Mouse (Mus musculus) intestine, embryonic 15.5 days (tissue): ENCODE measurements around the gene Dytn. TPM values are rescaled to one million over a fixed set of nuclear protein-coding genes. Genes with fewer than 3 reads are reported as not detected.
"Not testable (repeated sequence)": the region's sequence is repeated elsewhere in the genome, so short reads cannot be mapped to it uniquely, and the experiment has no call there.

Experiments used
- ATAC-seq: fragments of 200-750 bp; cut with Nextera tagmentation; 2 replicates; pipeline ENCODE4 v1.8.0; 2017; ENCODE audit warnings: moderate TSS enrichment, moderate library complexity
- H3K27ac ChIP-seq: fragments of 300-500 bp; sonication (generic); 2 replicates; pipeline ENCODE4 v1.5.1; 2015; ENCODE audit warnings: mild to moderate bottlenecking, inconsistent platforms
- H3K27me3 ChIP-seq: fragments of 300-500 bp; sonication (generic); replicated peaks from 2 replicates; pipeline ENCODE4 v1.6.1; 2015; ENCODE audit warnings: inconsistent platforms
- H3K36me3 ChIP-seq: fragments of 300-500 bp; sonication (generic); 2 replicates; pipeline ENCODE4 v1.6.1; 2015; ENCODE audit warnings: inconsistent platforms
- H3K4me1 ChIP-seq: fragments of 300-500 bp; sonication (generic); replicated peaks from 2 replicates; pipeline ENCODE4 v1.6.1; 2015; ENCODE audit warnings: inconsistent platforms
- H3K4me2 ChIP-seq: fragments of 300-500 bp; sonication (generic); replicated peaks from 2 replicates; pipeline ENCODE4 v1.6.1; 2015; ENCODE audit warnings: mild to moderate bottlenecking, inconsistent platforms
- H3K4me3 ChIP-seq: fragments of 300-500 bp; sonication (generic); replicated peaks from 2 replicates; pipeline ENCODE4 v1.5.1; 2015; ENCODE audit warnings: inconsistent platforms
- H3K9ac ChIP-seq: fragments of 300-500 bp; sonication (generic); 2 replicates; pipeline ENCODE4 v1.6.1; 2015; ENCODE audit warnings: inconsistent platforms
- H3K9me3 ChIP-seq: fragments of 300-500 bp; sonication (generic); 2 replicates; pipeline ENCODE4 v1.6.1; 2016; ENCODE audit warnings: inconsistent platforms
- WGBS: fragments of 180-500 bp; shearing (Covaris S2); methylation state at CpG from one replicate; pipeline ENCODE4 v1.1.7; 2015; 5-methylcytosine and 5-hydroxymethylcytosine counted together
- polyA plus RNA-seq: library from polyadenylated mRNA; unstranded; fragments of >200 nt; fragmentation: Nextera tagmentation; extraction: Ambion mirVana; gene quantifications from 2 replicates; pipeline ENCODE4 v1.2.1, GENCODE M21; 2015

Dytn gene
- polyA plus RNA-seq, 1 experiment from 2014 or later, result not detected

- no peaks in the 10 kb centered on the region for H3K27me3 ChIP-seq
- H3K27ac ChIP-seq, result no peak overlapping the region
- H3K4me2 ChIP-seq, result no peak overlapping the region
- no peaks in the 10 kb centered on the region for H3K36me3 ChIP-seq
- no peak overlapping the region for H3K4me3 ChIP-seq
- peak; percentile 69 for ATAC-seq
- H3K4me1 ChIP-seq, result no peaks in the 10 kb centered on the region
- H3K9ac ChIP-seq, result no peak overlapping the region
- WGBS, result 2% methylated on average over 7 of the region's 7 CpGs
- no peaks in the 10 kb centered on the region for H3K9me3 ChIP-seq
These were observed 27.1 kb downstream of the Dytn start for GRCm38 (mm10) chr1:63659591-63659990.

DNA sequence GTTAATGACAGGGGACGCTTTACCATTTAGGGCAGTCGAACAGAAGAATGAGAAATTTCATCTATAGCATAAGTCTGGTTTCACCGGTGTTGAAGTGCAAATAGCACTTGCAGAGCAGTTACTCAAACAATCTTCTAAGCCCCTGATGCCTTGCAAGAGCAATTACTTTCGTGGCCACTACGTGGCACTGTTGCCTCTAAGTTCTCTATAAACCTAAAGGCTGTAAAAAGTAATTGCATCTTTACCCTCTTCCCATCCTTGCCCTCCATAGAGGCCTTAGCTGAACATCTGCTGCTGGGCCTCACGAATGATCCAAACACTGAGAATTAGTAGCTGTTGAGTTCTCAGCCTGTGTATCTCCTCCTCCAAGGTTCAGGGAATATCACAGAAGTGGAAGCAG lies 28.7 kb downstream of the Dytn start:
- no peak overlapping the region for H3K9ac ChIP-seq
- H3K9me3 ChIP-seq, result no peaks in the 10 kb centered on the region
- no peaks in the 10 kb centered on the region for H3K36me3 ChIP-seq
- no peaks in the 10 kb centered on the region for H3K4me1 ChIP-seq
- H3K27ac ChIP-seq, result no peak overlapping the region
- no peak overlapping the region for H3K4me3 ChIP-seq
- 8% methylated on average over 6 of the region's 6 CpGs for WGBS
- H3K4me2 ChIP-seq, result no peak overlapping the region
- no peaks in the 10 kb centered on the region for H3K27me3 ChIP-seq
- ATAC-seq, result no peak

DNA sequence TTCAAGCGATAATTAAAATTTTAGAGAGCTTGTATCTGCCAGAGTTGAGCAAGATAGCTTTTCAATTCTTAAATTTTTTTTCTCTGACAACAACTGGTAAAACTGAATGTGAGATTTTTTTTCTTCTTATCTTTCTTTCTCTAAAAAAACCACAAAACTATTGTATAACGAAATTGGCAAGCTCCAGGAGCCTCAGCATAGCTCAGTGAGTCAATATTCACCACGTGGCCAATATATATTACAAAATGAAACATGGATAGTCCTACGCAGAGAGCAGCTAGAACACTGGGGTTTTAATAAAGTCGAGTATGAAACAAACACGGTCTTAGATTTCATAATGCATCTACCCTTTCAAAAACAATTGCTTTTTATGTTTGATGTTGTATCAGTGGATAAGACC lies 46.8 kb downstream of the Dytn start:
- Histone ChIP-seq H3K27me3 (no peaks in the 10 kb centered on the region), H3K4me3 (no peak overlapping the region), H3K36me3 (no peaks in the 10 kb centered on the region), H3K4me1 (no peaks in the 10 kb centered on the region), H3K9me3 (no peaks in the 10 kb centered on the region), H3K4me2 (no peak overlapping the region), H3K27ac (no peak overlapping the region), H3K9ac (no peak overlapping the region)
- ATAC-seq, result no peak
- WGBS, result 77% methylated on average over 6 of the region's 6 CpGs

DNA sequence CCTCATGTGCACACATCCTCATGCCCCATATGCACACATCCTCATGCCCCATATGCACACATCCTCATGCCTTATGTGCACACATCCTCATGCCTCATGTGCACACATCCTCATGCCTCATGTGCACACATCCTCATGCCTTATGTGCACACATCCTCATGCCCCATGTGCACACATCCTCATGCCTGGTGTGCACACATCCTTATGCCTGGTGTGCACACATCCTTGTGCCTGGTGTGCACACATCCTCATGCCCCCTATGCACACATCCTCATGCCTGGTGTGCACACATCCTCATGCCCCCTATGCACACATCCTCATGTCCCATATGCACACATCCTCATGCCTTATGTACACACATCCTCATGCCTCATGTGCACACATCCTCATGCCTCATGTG lies 56.3 kb downstream of the Dytn start:
- H3K9me3 ChIP-seq, H3K4me3 ChIP-seq, H3K36me3 ChIP-seq, H3K9ac ChIP-seq, H3K27ac ChIP-seq, H3K4me1 ChIP-seq, H3K4me2 ChIP-seq, H3K27me3 ChIP-seq, ATAC-seq: not testable (repeated sequence)

DNA sequence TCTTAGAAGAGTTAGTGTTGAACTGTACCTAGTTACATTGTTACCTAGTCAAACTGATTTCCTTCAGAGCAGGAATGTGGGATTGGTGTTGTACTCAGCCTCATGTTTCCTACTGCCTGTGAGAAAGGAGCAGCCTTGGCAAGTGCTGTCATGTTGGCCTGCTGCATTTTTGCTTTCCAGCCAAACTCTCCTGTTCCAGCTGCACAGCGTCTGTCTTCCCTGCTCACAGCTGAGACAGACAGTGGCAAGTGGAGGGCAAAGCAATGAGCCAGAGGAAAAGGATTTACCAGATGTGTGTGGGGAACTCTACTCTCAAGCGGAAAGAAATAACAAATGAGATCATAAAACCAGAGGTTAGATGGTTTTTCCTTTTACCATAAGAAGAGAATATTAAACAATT lies 58.5 kb downstream of the Dytn start:
- Histone ChIP-seq H3K27ac (no peak overlapping the region), H3K9ac (no peak overlapping the region), H3K9me3 (0 out of 2 replicates have a peak, but pooled peaks cover 4% of the 10 kb centered on the region), H3K4me3 (no peak overlapping the region), H3K4me2 (no peak overlapping the region), H3K36me3 (no peaks in the 10 kb centered on the region), H3K27me3 (no peaks in the 10 kb centered on the region), H3K4me1 (no peaks in the 10 kb centered on the region)
- ATAC-seq, result no peak
- WGBS, result 30% methylated on average over 2 of the region's 2 CpGs

DNA sequence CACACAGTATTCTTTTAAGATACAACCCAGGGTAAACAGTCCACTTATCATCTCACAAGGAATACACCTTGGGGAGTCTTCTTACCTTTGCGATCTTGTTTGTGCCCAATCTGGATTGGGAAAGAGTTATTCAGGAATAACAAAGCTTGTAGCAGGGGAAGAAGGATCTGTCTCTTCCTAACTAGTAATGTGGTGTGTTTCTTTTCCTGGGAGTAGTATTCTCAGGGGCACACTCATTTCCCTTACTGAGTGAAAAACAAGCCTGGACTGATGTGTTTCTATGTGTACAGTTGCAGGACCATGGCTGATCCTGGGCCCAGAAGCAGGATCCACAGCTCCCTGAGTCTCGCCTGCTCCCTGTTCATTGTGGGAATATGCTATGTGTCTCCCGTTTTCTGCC lies 71.1 kb downstream of the Dytn start, which contains the start of gene Gm39653:
Gm39653 (plus strand) TSS at position 301 of the 400 bp plus-strand sequence.
- ATAC-seq, result no peak
- no peaks in the 10 kb centered on the region for H3K36me3 ChIP-seq
- H3K27me3 ChIP-seq, result no peaks in the 10 kb centered on the region
- no peak within 1 kb of the TSS for H3K9ac ChIP-seq
- H3K9me3 ChIP-seq, result no peaks in the 10 kb centered on the region
- no peak within 1 kb of the TSS for H3K4me2 ChIP-seq
- no peak within 1 kb of the TSS for H3K4me3 ChIP-seq
- no peak within 1 kb of the TSS for H3K27ac ChIP-seq
- no peaks in the 10 kb centered on the region for H3K4me1 ChIP-seq
- 83% methylated on average over 3 of the region's 3 CpGs for WGBS

- Histone ChIP-seq H3K27ac (no peak overlapping the region), H3K4me1 (no peaks in the 10 kb centered on the region), H3K36me3 (no peaks in the 10 kb centered on the region), H3K9ac (no peak overlapping the region), H3K4me3 (no peak overlapping the region), H3K4me2 (no peak overlapping the region), H3K27me3 (no peaks in the 10 kb centered on the region), H3K9me3 (no peaks in the 10 kb centered on the region)
- no peak for ATAC-seq
- under 1% methylated on average over 11 of the region's 11 CpGs for WGBS
These were observed 72.1 kb downstream of the Dytn start for GRCm38 (mm10) chr1:63614594-63614993.

GRCm38 (mm10) chr1:63609613-63610012 lies 77.1 kb downstream of the Dytn start:
- Histone ChIP-seq H3K27me3 (no peaks in the 10 kb centered on the region), H3K4me1 (no peaks in the 10 kb centered on the region), H3K36me3 (no peaks in the 10 kb centered on the region), H3K4me3 (no peak overlapping the region), H3K4me2 (no peak overlapping the region), H3K27ac (no peak overlapping the region), H3K9me3 (no peaks in the 10 kb centered on the region), H3K9ac (no peak overlapping the region)
- 93% methylated on average over 4 of the region's 4 CpGs for WGBS
- ATAC-seq, result no peak

DNA sequence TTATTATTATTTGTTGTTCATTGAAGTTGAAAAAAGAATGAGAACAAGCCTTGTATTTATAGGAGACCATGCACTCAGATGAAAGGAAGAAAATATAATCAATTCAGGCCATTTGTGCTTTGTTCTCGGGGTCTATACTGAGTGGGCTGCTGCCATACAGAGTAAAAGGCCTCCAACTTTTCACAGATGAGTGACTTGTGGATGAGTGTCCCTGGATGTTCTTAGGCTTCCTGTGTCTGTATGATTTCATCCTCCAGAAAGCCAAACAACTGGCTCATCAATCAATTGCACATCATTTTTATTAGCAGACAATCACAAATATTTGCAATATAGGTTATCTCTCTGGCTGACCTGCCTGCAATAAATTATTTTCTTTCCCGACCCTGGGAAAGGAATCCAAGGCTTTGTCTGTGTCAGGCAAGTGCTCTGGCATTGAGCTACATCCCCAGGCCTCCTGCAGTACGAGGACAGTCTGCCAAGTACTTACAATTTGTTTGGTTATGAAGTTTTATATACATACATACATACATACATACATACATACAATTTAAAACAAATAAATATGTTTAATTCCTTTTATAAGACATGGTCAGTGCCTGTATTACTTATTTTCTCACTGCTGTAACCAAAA lies 82.7 kb downstream of the Dytn start:
- Histone ChIP-seq H3K27me3 (no peaks in the 10 kb centered on the region), H3K27ac (no peak overlapping the region), H3K4me3 (no peak overlapping the region), H3K4me2 (no peak overlapping the region), H3K36me3 (no peaks in the 10 kb centered on the region), H3K9me3 (no peaks in the 10 kb centered on the region), H3K9ac (no peak overlapping the region), H3K4me1 (no peaks in the 10 kb centered on the region)
- 9% methylated on average over 3 of the region's 3 CpGs for WGBS
- no peak for ATAC-seq

- no peak for ATAC-seq
- Histone ChIP-seq H3K4me3 (no peak overlapping the region), H3K9ac (no peak overlapping the region), H3K9me3 (no peaks in the 10 kb centered on the region), H3K36me3 (no peaks in the 10 kb centered on the region), H3K27me3 (no peaks in the 10 kb centered on the region), H3K4me1 (no peaks in the 10 kb centered on the region), H3K4me2 (no peak overlapping the region), H3K27ac (no peak overlapping the region)
- WGBS, result 66% methylated on average over 7 of the region's 7 CpGs
These were observed 99.9 kb downstream of the Dytn start for GRCm38 (mm10) chr1:63586869-63587268.

- no peak overlapping the region for H3K9ac ChIP-seq
- no peak for ATAC-seq
- H3K9me3 ChIP-seq, result no peaks in the 10 kb centered on the region
- no peaks in the 10 kb centered on the region for H3K36me3 ChIP-seq
- H3K4me2 ChIP-seq, result no peak overlapping the region
- no peak overlapping the region for H3K4me3 ChIP-seq
- no peaks in the 10 kb centered on the region for H3K4me1 ChIP-seq
- H3K27me3 ChIP-seq, result no peaks in the 10 kb centered on the region
- no peak overlapping the region for H3K27ac ChIP-seq
- WGBS, result 83% methylated on average over 8 of the region's 8 CpGs
These were observed 107.6 kb downstream of the Dytn start for GRCm38 (mm10) chr1:63579153-63579552.

- no peak overlapping the region for H3K9ac ChIP-seq
- H3K4me3 ChIP-seq, result no peak overlapping the region
- no peak for ATAC-seq
- no peak overlapping the region for H3K4me2 ChIP-seq
- no peaks in the 10 kb centered on the region for H3K27me3 ChIP-seq
- H3K27ac ChIP-seq, result no peak overlapping the region
- no peaks in the 10 kb centered on the region for H3K36me3 ChIP-seq
- H3K9me3 ChIP-seq, result no peaks in the 10 kb centered on the region
- no peaks in the 10 kb centered on the region for H3K4me1 ChIP-seq
- 72% methylated on average over 5 of the region's 5 CpGs for WGBS
These were observed 109.9 kb downstream of the Dytn start for GRCm38 (mm10) chr1:63576803-63577202.

GRCm38 (mm10) chr1:63573864-63574611 lies 112.7 kb downstream of the Dytn start:
- 54% methylated on average over 12 of the region's 12 CpGs for WGBS
- Histone ChIP-seq H3K27me3 (no peaks in the 10 kb centered on the region), H3K4me3 (no peak overlapping the region), H3K4me2 (no peak overlapping the region), H3K4me1 (no peaks in the 10 kb centered on the region), H3K9me3 (no peaks in the 10 kb centered on the region), H3K27ac (no peak overlapping the region), H3K36me3 (no peaks in the 10 kb centered on the region), H3K9ac (no peak overlapping the region)
- no peak for ATAC-seq
